Mouse (Mus musculus) megakaryocyte progenitor cell, adult 5-6 weeks (primary cell): ENCODE measurements at regions not wholly inside any gene's neighbourhood (a gene's known extent, or its start where the extent isn't known, plus 50 kb on each side); places are given as distances from the start of the nearest gene placed in this dataset.

Experiments used
- ATAC-seq: replicated peaks from 2 replicates; pipeline ENCODE4 v1.8.0; 2016; ENCODE audit warnings: mild to moderate bottlenecking, moderate TSS enrichment, inconsistent platforms; ENCODE audit not compliant: poor library complexity

- ATAC-seq = no peak
Observed at GRCm38 (mm10) chr7:73120276-73120675, 255.0 kb upstream of the Rgma start.

DNA sequence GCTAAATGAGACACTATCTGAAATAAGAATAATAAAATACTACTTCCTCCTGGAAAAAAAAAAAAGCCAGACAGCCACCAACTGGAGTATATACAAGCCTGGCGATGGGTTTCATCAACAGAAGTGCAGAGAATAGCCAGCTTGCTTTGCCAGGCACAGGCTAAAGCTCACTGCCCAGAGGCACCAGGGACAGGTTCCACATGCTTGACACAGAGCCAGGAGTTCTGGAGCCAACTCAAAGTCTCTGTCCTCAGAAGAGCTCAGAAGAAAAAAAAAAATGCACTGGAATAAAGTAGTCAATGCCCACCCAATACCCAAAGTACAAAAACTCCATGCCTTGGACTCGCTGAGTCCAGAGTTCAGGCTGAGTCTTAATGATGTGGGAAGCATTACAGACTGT lies 250.3 kb upstream of the Rgma start:
- ATAC-seq = no peak

- ATAC-seq = no peak
Observed at GRCm38 (mm10) chr7:73125864-73126263, 249.4 kb upstream of the Rgma start.

- no peak for ATAC-seq
Observed at GRCm38 (mm10) chr7:73135786-73136185, 239.5 kb upstream of the Rgma start.

- no peak for ATAC-seq
Observed at GRCm38 (mm10) chr7:73138269-73138668, 237.0 kb upstream of the Rgma start.

GRCm38 (mm10) chr7:73138861-73139493 lies 236.3 kb upstream of the Rgma start:
- no peak for ATAC-seq

DNA sequence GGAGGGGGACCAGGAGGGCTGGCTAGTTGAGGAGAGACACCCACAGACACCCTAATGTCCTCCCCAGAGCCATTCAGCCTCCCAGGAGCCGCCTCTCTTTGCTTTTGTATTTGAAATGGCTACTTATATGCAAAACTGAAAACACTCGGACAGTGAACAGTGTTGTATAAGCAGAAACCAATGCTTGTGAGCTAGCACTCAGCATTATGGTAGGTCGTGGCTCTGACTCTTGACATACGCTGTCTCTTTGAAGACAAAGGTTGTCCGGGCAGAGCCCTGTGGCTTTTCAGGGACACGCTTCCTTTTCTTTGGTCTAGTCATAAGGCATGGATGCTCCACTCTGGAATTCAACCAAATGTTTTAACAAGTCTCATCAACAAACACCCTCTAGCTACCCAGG lies 235.4 kb upstream of the Rgma start:
- ATAC-seq = no peak

DNA sequence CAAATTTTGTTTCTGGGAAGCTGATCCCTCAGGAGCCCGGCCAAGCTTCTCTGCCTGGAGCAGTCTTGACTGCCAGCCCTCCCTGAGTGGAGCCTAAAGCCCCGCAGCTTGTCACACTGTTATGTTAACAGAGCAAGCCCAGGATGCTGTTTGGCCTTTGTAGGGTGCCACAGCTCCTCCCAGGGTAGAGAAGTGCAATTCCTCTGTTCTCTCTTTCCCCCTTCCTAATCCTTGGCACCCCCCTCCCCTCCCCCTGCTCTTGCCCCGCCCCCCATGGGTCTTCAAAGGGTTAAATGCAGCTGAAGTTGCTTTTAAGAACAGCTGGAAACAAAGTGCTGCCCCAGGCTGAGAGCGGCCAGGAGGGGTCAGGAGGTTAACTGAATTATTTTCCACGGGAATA lies 234.1 kb upstream of the Rgma start:
- no peak for ATAC-seq

GRCm38 (mm10) chr7:73143902-73144301 lies 231.4 kb upstream of the Rgma start:
- ATAC-seq = no peak

DNA sequence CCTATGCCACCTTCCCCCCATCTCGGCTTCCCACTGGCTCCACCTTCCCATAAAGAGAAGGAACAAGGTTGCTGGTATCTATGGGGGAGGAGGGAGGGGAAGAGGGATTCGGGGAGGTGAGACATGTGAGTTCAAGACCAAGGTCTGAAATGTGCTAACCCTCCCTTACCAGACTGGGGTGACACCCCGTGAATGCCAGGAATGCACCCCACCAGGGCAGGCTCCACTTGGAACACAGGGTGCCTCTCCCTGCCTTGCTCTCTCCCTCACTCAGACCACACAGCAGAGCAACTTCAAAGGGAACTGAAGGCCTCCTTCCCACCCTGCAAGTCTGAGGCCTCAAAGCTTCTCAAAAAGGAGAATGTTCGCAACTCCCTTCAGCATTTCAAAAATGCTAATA lies 230.5 kb upstream of the Rgma start:
- no peak for ATAC-seq

GRCm38 (mm10) chr7:73147251-73147650 lies 228.1 kb upstream of the Rgma start:
- no peak for ATAC-seq

DNA sequence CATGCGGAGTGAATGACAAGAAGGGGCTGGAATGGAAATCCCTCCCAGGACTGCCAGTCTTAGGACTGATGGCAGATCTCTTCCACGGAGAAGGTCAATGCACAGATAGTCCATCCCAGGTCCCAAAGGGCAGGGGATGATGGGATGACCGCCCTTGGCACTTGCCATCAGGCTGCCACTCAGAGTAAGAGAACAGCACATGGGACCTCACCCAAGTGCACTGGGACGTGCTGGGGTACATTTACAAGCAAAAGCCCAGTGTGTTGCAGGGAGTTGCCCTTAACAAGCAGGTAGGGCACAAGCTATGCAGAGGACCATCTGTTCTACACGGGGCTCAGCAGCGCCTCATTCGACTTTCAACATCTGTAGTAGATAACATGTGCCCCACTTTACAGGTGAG lies 224.9 kb upstream of the Rgma start:
- ATAC-seq = no peak

DNA sequence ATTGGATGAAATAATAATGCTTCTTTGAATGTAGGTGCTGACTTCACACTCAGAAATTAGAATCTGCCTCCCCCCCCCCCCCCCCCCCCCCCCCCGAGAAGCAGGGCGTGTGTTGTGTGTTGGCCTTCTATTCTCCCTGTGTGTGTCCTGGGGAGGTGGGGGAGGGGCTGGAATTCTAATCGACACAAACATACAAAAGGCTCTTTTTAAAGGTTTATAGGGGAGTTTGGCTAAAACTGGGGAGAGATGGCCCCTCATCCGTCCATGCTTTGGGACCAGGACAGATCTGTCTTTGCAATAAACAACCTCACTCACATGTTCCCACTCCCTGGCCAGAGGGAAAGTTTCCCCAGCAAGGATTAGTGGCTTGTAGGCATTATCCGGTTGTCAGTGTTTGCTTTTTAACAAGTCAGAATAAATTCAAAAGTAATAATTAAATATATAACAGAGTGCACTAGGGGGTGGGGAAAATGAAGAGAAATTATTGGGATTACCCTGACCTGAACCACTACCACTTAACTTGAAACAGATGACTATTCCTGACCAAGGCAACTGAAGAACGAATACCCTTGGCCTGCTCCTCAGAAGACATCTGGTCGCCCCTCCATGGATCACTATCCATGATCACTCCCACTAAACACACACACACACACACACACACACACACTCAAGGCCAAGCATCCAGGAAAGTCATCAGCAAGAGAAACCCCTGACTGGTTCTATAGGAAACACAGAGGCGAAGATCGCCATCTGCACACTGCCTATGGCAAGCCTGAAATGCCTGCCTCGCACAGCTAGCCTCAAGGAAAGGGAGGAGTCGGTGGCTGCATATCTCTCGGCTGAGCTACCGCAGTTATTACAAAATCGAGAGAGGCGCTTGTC lies 223.5 kb upstream of the Rgma start:
- no peak for ATAC-seq

DNA sequence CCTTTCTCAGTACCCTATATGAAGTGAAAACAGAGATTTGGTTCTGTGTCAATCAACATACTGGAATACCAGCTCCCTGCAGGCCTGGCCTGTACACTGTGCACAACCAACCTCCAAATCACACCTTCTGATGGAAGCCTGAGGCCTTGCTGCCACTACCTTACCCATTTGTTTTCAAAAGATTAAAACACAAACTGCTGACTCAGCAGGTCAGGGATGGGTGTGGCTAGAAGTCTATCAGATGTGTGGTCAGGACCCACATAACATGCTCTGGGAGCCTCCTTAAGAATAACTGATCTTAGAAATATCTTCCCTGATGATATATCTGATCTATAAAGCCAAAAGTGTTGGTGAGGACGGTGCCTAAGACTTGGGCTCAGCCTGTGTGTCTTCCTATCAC lies 221.6 kb upstream of the Rgma start:
- no peak for ATAC-seq

DNA sequence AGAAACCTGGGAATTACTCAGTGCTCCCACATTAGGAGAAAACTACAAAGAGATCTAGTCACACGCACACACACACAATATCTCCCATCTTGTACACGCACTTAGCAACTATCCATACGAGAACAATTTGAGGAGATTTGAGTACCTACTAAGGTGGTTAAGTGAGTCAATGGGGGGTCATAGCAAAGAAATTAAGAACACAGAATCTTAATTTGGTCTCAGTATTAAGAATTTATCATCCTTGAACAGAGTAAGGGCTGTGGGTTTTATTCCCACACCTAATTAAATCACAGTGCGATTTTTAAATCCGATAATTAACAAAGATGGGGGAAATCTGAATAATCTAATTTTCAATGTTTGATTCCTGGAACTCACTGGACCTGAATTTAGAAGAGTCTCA lies 216.5 kb upstream of the Rgma start:
- no peak for ATAC-seq

DNA sequence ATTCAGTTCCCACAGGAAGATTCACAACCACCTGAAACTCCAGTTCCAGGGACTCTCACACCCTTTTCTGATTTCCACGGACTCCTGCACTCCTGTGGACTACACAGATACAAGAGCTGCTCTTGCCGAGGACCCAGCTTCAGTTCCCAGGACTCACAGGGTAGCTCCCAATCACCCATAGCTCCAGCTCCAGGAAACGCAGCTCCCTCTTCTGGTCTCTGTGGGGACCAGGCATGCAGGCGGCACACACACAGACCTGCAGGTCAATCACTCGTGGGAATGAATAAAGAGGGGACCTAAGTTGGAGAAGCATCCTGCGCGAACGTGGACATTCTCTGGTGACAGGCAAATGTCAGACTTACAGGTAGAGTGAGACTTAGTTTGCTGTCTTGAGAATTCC lies 214.3 kb upstream of the Rgma start:
- no peak for ATAC-seq

- ATAC-seq = no peak
Observed at GRCm38 (mm10) chr7:73163687-73164086, 211.6 kb upstream of the Rgma start.

DNA sequence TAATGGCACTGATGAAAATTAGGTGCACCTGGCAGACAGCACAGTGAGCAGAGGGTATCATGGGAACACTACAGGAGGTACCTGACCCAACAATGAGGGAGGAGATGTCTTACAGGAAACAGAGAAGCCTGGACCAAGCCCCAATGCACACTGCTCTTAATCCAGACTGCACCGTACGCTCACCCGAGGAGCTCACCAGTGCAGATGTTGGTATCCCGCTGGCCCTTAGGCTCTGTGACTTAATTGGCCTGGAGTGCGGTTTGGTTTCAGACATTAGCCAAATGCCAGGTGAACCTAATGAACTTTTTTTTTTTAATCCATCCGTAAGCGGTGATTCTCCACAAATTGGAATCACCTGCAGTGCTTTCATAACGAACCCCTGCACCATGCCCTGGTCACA lies 209.8 kb upstream of the Rgma start:
- ATAC-seq = no peak

GRCm38 (mm10) chr7:73169416-73169815 lies 205.9 kb upstream of the Rgma start:
- ATAC-seq = no peak

- ATAC-seq = no peak
Observed at GRCm38 (mm10) chr7:73172615-73173014, 202.7 kb upstream of the Rgma start.

DNA sequence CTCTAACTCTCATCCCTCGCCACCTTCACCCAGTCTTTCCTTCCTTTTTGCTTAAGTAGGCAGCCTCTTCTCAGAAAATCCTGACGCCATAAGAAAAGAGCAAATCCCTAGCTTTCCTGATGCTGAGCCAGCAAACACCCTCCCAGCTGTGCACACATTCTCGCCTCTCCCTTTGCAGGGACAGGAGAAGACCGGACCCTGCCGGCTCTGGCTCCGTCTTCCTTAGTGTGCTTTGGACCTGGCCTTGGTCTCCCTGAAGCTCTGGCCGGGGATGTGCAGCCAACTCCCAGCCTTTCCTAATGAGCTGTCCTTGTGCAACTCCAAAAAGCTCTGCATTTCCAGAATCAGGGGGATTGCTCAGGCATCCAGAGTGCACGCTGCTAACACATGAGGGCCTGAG lies 191.5 kb upstream of the Rgma start:
- ATAC-seq = no peak

- no peak for ATAC-seq
Observed at GRCm38 (mm10) chr7:73184208-73185070, 190.9 kb upstream of the Rgma start.
